Mouse (Mus musculus) lung, postnatal 0 days (tissue): ENCODE data around the gene Tmem255a.

Source experiments
- CTCF ChIP-seq: IDR thresholded peaks from 2 replicates; pipeline ENCODE4 v1.5.1; 2016; ENCODE audit warnings: antibody characterized with exemption, mild to moderate bottlenecking
- EP300 ChIP-seq: IDR thresholded peaks from 2 replicates; pipeline ENCODE4 v1.6.1; 2016; ENCODE audit warnings: antibody characterized with exemption, mild to moderate bottlenecking, control low read depth

DNA sequence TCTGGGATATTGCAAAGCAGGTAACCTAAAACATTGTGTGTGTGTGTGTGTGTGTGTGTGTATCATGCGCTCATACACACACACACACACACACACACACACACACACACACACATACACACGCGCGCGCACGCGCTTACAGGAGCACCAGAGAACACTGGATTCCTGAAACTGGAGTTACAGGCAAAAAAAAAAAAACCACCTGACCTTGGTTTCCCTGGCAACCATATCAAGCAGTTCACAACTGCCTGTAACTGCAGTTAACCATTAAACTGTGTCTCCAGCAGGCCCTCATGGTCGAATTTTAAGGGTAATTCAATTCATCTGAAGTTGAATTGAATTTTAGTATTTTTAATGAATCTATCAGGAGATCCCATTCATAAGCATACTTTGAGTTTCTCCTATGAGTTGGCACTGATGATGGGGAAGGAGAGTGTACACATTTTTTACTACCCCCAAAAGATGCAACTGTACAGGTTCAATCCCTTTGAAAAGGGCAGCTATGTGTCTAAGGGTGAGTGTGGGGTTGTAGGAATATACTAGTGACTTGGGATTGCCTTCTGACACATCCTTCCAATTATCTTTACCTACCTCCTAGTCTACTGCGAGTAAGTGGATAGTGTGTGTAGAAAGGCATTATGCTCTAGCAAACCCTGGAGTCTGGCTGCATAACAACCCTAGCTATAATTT lies 35.1 kb downstream of the Tmem255a start:
- TF ChIP-seq CTCF: no peak
- TF ChIP-seq EP300: no peak
